Mouse (Mus musculus): Measurements from ENCODE around the gene Pard3b. TPM values are rescaled to one million over a fixed set of nuclear protein-coding genes. Genes with fewer than 3 reads are reported as not detected.

The Pard3b gene
- polyA plus RNA-seq, 1 experiment from 2014 or later, result 8.8 TPM

DNA sequence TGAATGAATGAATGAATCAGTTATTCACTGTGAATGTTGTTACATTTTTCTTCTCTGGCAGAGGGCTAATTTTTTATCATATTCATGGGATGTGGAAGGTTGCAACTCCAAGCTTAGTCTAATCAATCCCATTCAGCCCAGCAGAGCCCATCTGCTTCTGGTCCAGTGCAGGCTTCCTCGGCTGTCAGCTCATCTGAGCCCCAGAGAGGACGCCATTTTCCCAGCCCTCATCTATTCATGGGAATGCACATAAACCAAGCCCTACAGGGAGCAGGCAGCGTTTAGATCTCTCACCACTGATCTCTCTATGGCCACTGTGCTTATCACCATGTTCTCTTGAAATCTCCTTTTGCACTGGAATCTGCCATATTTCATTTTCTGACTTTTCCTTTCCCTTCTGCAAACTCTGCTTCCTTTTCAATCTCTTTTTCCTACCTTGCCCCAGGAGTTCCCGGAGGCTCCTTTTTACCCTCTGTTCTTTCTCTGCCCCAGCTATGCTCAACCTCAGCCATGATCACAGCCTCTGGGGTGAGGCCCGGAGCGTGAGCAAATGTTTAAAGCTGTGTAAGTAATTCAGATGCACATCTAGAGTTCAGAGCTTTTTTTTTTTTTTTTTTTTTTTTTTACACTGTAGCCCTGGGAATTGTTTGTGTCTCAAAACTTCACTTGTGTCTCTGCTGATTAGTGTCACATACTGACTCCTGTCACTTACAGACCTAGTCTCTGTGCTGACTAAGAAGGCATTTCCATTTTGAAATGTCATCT lies 241.3 kb downstream of the Pard3b start:
- DNase-seq (ENCODE audit: low spot score, missing footprints) (peak; percentile 82), ATAC-seq (ENCODE audit: low FRiP score) (no peak)

DNA sequence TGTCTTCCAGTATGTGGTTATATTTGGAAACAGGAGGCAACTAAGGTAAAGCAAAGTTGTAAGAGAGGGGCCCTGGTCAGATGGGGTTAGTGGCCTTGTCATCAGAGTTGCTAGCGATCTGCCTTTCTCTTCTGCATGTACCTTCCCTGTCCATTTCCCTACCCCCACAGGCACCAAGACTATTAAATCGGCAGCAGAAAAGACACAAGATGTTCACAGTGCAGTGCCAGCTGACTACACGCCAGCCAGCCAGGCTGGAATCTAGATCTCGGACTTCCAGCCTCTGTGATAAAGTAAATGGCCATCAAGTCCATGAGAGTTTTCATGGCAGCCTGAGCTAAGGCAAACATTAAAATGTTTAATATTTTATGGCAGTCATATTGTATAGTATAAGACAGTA lies 257.4 kb downstream of the Pard3b start:
- DNase-seq (ENCODE audit: low spot score, missing footprints), result no peak
- WGBS, result 91% methylated on average over 4 of the region's 4 CpGs
- H3K27ac ChIP-seq (ENCODE audit: low read depth, low read length), result no peak overlapping the region
- H3K4me1 ChIP-seq (ENCODE audit: control insufficient read depth, insufficient read depth, low read length), result no peaks in the 10 kb centered on the region
- H3K9me3 ChIP-seq (ENCODE audit: control insufficient read depth, low read length), result no peaks in the 10 kb centered on the region
- no peak for ATAC-seq (ENCODE audit: low FRiP score)
- no peaks in the 10 kb centered on the region for H3K27me3 ChIP-seq (ENCODE audit: control insufficient read depth, insufficient read depth, low read length)
- H3K36me3 ChIP-seq (ENCODE audit: control insufficient read depth, insufficient read depth, low read length), result no peaks in the 10 kb centered on the region
- no peak overlapping the region for H3K4me3 ChIP-seq (ENCODE audit: low read depth, low read length)
- H3K4me2 ChIP-seq, result no peak overlapping the region
- H3K9ac ChIP-seq (ENCODE audit: low read length), result no peak overlapping the region

More for the DNA sequence above, 241.3 kb downstream of the Pard3b start:
- H3K4me2 ChIP-seq, result no peak overlapping the region; the same call in 1 of the 2 replicates
- H3K36me3 ChIP-seq (ENCODE audit: control insufficient read depth, insufficient read depth, low read length), result no peaks in the 10 kb centered on the region
- H3K4me3 ChIP-seq (ENCODE audit: low read depth, low read length), result no peak overlapping the region
- H3K4me1 ChIP-seq (ENCODE audit: control insufficient read depth, insufficient read depth, low read length), result no peaks in the 10 kb centered on the region
- no peaks in the 10 kb centered on the region for H3K9me3 ChIP-seq (ENCODE audit: control insufficient read depth, low read length)
- H3K27ac ChIP-seq (ENCODE audit: low read depth, low read length), result peak overlapping the region; percentile 20; the same call in 1 of the 2 replicates
- no peaks in the 10 kb centered on the region for H3K27me3 ChIP-seq (ENCODE audit: control insufficient read depth, insufficient read depth, low read length)
- H3K9ac ChIP-seq (ENCODE audit: low read length), result no peak overlapping the region
- 66% methylated on average over 6 of the region's 6 CpGs for WGBS

GRCm38 (mm10) chr1:61903271-61904007 lies 264.8 kb downstream of the Pard3b start:
- ATAC-seq (ENCODE audit: low FRiP score), result no peak
- WGBS, result 89% methylated on average over 4 of the region's 4 CpGs
- no peak overlapping the region for H3K4me2 ChIP-seq

GRCm38 (mm10) chr1:61904036-61904435 lies 265.4 kb downstream of the Pard3b start:
- ATAC-seq (ENCODE audit: low FRiP score) (no peak), DNase-seq (ENCODE audit: low spot score, missing footprints) (no peak)
- Histone ChIP-seq H3K4me1 (ENCODE audit: control insufficient read depth, insufficient read depth, low read length) (no peaks in the 10 kb centered on the region), H3K4me2 (no peak overlapping the region), H3K36me3 (ENCODE audit: control insufficient read depth, insufficient read depth, low read length) (no peaks in the 10 kb centered on the region), H3K9ac (ENCODE audit: low read length) (no peak overlapping the region), H3K9me3 (ENCODE audit: control insufficient read depth, low read length) (no peaks in the 10 kb centered on the region), H3K4me3 (ENCODE audit: low read depth, low read length) (no peak overlapping the region), H3K27me3 (ENCODE audit: control insufficient read depth, insufficient read depth, low read length) (no peaks in the 10 kb centered on the region), H3K27ac (ENCODE audit: low read depth, low read length) (no peak overlapping the region)
- 70% methylated on average over 4 of the region's 4 CpGs for WGBS

More at GRCm38 (mm10) chr1:61903271-61904007, 264.8 kb downstream of the Pard3b start:
- H3K4me3 ChIP-seq (ENCODE audit: low read depth, low read length), result no peak overlapping the region
- H3K36me3 ChIP-seq (ENCODE audit: control insufficient read depth, insufficient read depth, low read length), result no peaks in the 10 kb centered on the region
- no peaks in the 10 kb centered on the region for H3K9me3 ChIP-seq (ENCODE audit: control insufficient read depth, low read length)
- no peak for DNase-seq (ENCODE audit: low spot score, missing footprints)
- H3K27me3 ChIP-seq (ENCODE audit: control insufficient read depth, insufficient read depth, low read length), result no peaks in the 10 kb centered on the region
- H3K9ac ChIP-seq (ENCODE audit: low read length), result no peak overlapping the region
- H3K27ac ChIP-seq (ENCODE audit: low read depth, low read length), result no peak overlapping the region
- no peaks in the 10 kb centered on the region for H3K4me1 ChIP-seq (ENCODE audit: control insufficient read depth, insufficient read depth, low read length)

DNA sequence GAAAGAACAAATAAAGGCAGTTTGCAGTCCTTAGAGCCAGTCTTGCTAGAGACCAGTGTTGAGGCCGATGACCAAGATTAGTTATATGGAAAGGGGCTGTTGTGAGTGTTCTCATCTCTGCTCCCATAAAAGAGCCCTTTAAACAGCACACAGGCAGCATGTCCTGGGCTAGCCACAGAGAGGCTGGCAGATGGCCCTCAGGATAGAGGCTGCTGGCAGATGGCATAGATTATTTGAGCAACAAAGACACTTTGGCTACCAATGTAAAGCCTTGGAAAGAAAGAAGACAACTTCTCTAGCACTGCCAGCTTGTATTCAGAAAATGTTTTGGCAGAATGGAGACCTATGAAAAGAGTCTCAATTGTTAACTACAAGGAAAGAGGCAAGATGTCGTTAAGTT lies 274.3 kb downstream of the Pard3b start:
- DNase-seq (ENCODE audit: low spot score, missing footprints) (no peak), ATAC-seq (ENCODE audit: low FRiP score) (0 out of 2 replicates have a peak, but pooled peaks have one; percentile 42)
- 53% methylated on average over 2 of the region's 2 CpGs for WGBS
- H3K27ac ChIP-seq (ENCODE audit: low read depth, low read length), result no peak overlapping the region; the same call in 1 of the 2 replicates
- H3K9me3 ChIP-seq (ENCODE audit: control insufficient read depth, low read length), result no peaks in the 10 kb centered on the region
- H3K4me1 ChIP-seq (ENCODE audit: control insufficient read depth, insufficient read depth, low read length), result no peaks in the 10 kb centered on the region; the same call in 1 of the 2 replicates
- H3K36me3 ChIP-seq (ENCODE audit: control insufficient read depth, insufficient read depth, low read length), result no peaks in the 10 kb centered on the region
- H3K27me3 ChIP-seq (ENCODE audit: control insufficient read depth, insufficient read depth, low read length), result no peaks in the 10 kb centered on the region
- no peak overlapping the region for H3K4me2 ChIP-seq
- H3K4me3 ChIP-seq (ENCODE audit: low read depth, low read length), result no peak overlapping the region
- H3K9ac ChIP-seq (ENCODE audit: low read length), result no peak overlapping the region

- ATAC-seq (ENCODE audit: low FRiP score), result peak; percentile 27; the same call in 1 of the 2 replicates
- DNase-seq (ENCODE audit: low spot score, missing footprints), result no peak
- H3K36me3 ChIP-seq (ENCODE audit: control insufficient read depth, insufficient read depth, low read length), result no peaks in the 10 kb centered on the region
- H3K4me1 ChIP-seq (ENCODE audit: control insufficient read depth, insufficient read depth, low read length), result peaks cover 4% of the 10 kb centered on the region; the same call in 1 of the 2 replicates
- H3K27ac ChIP-seq (ENCODE audit: low read depth, low read length), result no peak overlapping the region
- WGBS, result 27% methylated on average over 2 of the region's 2 CpGs
- H3K27me3 ChIP-seq (ENCODE audit: control insufficient read depth, insufficient read depth, low read length), result no peaks in the 10 kb centered on the region
- no peak overlapping the region for H3K9ac ChIP-seq (ENCODE audit: low read length)
- no peak overlapping the region for H3K4me2 ChIP-seq
- H3K9me3 ChIP-seq (ENCODE audit: control insufficient read depth, low read length), result no peaks in the 10 kb centered on the region
- H3K4me3 ChIP-seq (ENCODE audit: low read depth, low read length), result no peak overlapping the region
These were observed 286.3 kb downstream of the Pard3b start for GRCm38 (mm10) chr1:61924958-61925357.

DNA sequence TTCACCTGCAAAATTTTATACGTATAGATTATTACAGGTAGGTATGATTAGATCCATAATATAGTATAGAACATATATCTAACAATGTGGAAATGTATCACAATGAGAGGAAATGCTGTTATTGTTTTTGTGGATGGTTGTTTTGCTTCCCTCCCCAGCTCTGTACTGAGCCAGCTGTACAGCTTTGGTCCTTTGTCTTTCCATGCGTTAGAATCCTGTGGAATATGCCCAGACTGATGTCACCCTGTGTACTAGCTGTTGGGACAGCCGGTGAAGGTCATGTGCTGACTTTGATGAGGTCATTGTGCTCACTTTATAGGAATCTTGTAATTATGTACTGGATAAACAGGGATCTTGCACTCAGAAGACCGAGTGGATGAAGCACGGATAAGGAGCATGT lies 286.9 kb downstream of the Pard3b start:
- Histone ChIP-seq H3K27me3 (ENCODE audit: control insufficient read depth, insufficient read depth, low read length) (no peaks in the 10 kb centered on the region), H3K9ac (ENCODE audit: low read length) (no peak overlapping the region), H3K4me1 (ENCODE audit: control insufficient read depth, insufficient read depth, low read length) (peaks cover 4% of the 10 kb centered on the region; the same call in 1 of the 2 replicates), H3K4me2 (no peak overlapping the region), H3K9me3 (ENCODE audit: control insufficient read depth, low read length) (no peaks in the 10 kb centered on the region), H3K27ac (ENCODE audit: low read depth, low read length) (no peak overlapping the region), H3K4me3 (ENCODE audit: low read depth, low read length) (no peak overlapping the region), H3K36me3 (ENCODE audit: control insufficient read depth, insufficient read depth, low read length) (no peaks in the 10 kb centered on the region)
- DNase-seq (ENCODE audit: low spot score, missing footprints) (no peak), ATAC-seq (ENCODE audit: low FRiP score) (peak; percentile 54; the same call in 1 of the 2 replicates)
- 68% methylated on average over 5 of the region's 5 CpGs for WGBS

- DNase-seq (ENCODE audit: low spot score, missing footprints), result no peak
- ATAC-seq (ENCODE audit: low FRiP score), result no peak
These were observed 289.6 kb downstream of the Pard3b start for GRCm38 (mm10) chr1:61928131-61928761.

More at GRCm38 (mm10) chr1:61928131-61928761, 289.6 kb downstream of the Pard3b start:
- 50% methylated on average over 7 of the region's 7 CpGs for WGBS
- H3K4me1 ChIP-seq (ENCODE audit: control insufficient read depth, insufficient read depth, low read length), result peaks cover 4% of the 10 kb centered on the region; the same call in 1 of the 2 replicates
- H3K36me3 ChIP-seq (ENCODE audit: control insufficient read depth, insufficient read depth, low read length), result no peaks in the 10 kb centered on the region
- H3K4me3 ChIP-seq (ENCODE audit: low read depth, low read length), result no peak overlapping the region
- no peak overlapping the region for H3K4me2 ChIP-seq
- no peak overlapping the region for H3K9ac ChIP-seq (ENCODE audit: low read length)
- H3K27ac ChIP-seq (ENCODE audit: low read depth, low read length), result no peak overlapping the region
- H3K27me3 ChIP-seq (ENCODE audit: control insufficient read depth, insufficient read depth, low read length), result no peaks in the 10 kb centered on the region
- H3K9me3 ChIP-seq (ENCODE audit: control insufficient read depth, low read length), result no peaks in the 10 kb centered on the region

Measured in midbrain, embryonic 11.5 days (tissue).